In genomic region chr10:77488168-77488567, GRCm38 (mm10) we compare ENCODE assay signal across 15 mouse cellular contexts.
"Had no signal": no experiment of that assay in that cellular context is flagged by ENCODE, and none has a peak within 500 bp of the region (broad histone marks: within the 10 kb centered on the region; RNA-seq: fewer than 3 reads in every experiment).

No protein-coding gene starts in this region.

- H3K27me3 ChIP-seq: lung, embryonic 15.5 days; megakaryocyte, embryonic 14.5 days; midbrain, embryonic 12.5 days; neural tube, embryonic 12.5 days; stomach, embryonic 15.5 days had no signal

- H3K27ac ChIP-seq: lung, embryonic 15.5 days; macrophage; midbrain, embryonic 12.5 days; neural tube, embryonic 12.5 days; stomach, embryonic 15.5 days; stomach, postnatal 0 days had no signal

- DNase-seq: liver, postnatal 0 days; lung, adult 2 months; lung, postnatal 14 days; midbrain, embryonic 14.5 days; right cerebral cortex, postnatal 14 days; thymus, adult 2 months; thymus, postnatal 25 days; thymus, postnatal 4 days had no signal

- H3K4me1 ChIP-seq: midbrain, embryonic 12.5 days; neural tube, embryonic 12.5 days had no signal

- H3K4me3 ChIP-seq: lung, embryonic 15.5 days; megakaryocyte, embryonic 14.5 days; midbrain, embryonic 12.5 days; neural tube, embryonic 12.5 days; stomach, embryonic 15.5 days had no signal

- H3K9me3 ChIP-seq: lung, embryonic 15.5 days; midbrain, embryonic 12.5 days; neural tube, embryonic 12.5 days; stomach, embryonic 15.5 days had no signal
